Mouse (Mus musculus) urinary bladder, postnatal 4 days (tissue): ENCODE measurements at regions not wholly inside any gene's neighbourhood (a gene's known extent, or its start where the extent isn't known, plus 50 kb on each side); places are given as distances from the start of the nearest gene placed in this dataset.

Experiments used
- DNase-seq, 2 experiments: peaks; one replicate each; pipeline ENCODE4 v3.0.0; 2021 to 2022; ENCODE audit warnings: low spot score in 2 of 2

GRCm38 (mm10) chr1:119259455-119259854 is 162.6 kb downstream of the Inhbb start:
- DNase-seq, result no peak

GRCm38 (mm10) chr1:119256769-119257168 is 165.3 kb downstream of the Inhbb start:
- DNase-seq, result no peak

GRCm38 (mm10) chr1:119256097-119256473 is 166.0 kb downstream of the Inhbb start:
- DNase-seq, result no peak

- no peak for DNase-seq
Measured at GRCm38 (mm10) chr1:119255386-119256096, 166.5 kb downstream of the Inhbb start.

GRCm38 (mm10) chr1:119254928-119255327 is 167.1 kb downstream of the Inhbb start:
- DNase-seq, result no peak

GRCm38 (mm10) chr1:119253371-119253851 is 168.6 kb downstream of the Inhbb start:
- DNase-seq, result no peak

GRCm38 (mm10) chr1:119252403-119252802 is 169.6 kb downstream of the Inhbb start:
- DNase-seq, result no peak

- no peak for DNase-seq
Measured at GRCm38 (mm10) chr1:119251741-119252140, 170.3 kb downstream of the Inhbb start.

- no peak for DNase-seq
Measured at GRCm38 (mm10) chr1:119248776-119249495, 173.1 kb downstream of the Inhbb start.

GRCm38 (mm10) chr1:119247117-119247516 is 174.9 kb downstream of the Inhbb start:
- no peak for DNase-seq

GRCm38 (mm10) chr1:119238463-119238862 is 183.6 kb downstream of the Inhbb start:
- no peak for DNase-seq

GRCm38 (mm10) chr1:119236787-119237186 is 183.4 kb upstream of the Gli2 start:
- no peak for DNase-seq

GRCm38 (mm10) chr1:119234449-119234848 is 181.0 kb upstream of the Gli2 start:
- DNase-seq, result no peak

- DNase-seq, result no peak
Measured at GRCm38 (mm10) chr1:119226996-119227395, 173.6 kb upstream of the Gli2 start.

- no peak for DNase-seq
Measured at GRCm38 (mm10) chr1:119223876-119224275, 170.5 kb upstream of the Gli2 start.

- DNase-seq, result no peak
Measured at GRCm38 (mm10) chr1:119221901-119222300, 168.5 kb upstream of the Gli2 start.

- DNase-seq, result no peak
Measured at GRCm38 (mm10) chr1:119221012-119221411, 167.6 kb upstream of the Gli2 start.

- DNase-seq, result no peak
Measured at GRCm38 (mm10) chr1:119219817-119220216, 166.4 kb upstream of the Gli2 start.

GRCm38 (mm10) chr1:119217387-119217786 is 164.0 kb upstream of the Gli2 start:
- no peak for DNase-seq

GRCm38 (mm10) chr1:119209607-119210007 is 156.2 kb upstream of the Gli2 start:
- DNase-seq, result no peak

GRCm38 (mm10) chr1:119202456-119202855 is 149.0 kb upstream of the Gli2 start:
- no peak for DNase-seq

- no peak for DNase-seq
Measured at GRCm38 (mm10) chr1:119197415-119197700, 143.9 kb upstream of the Gli2 start.

- no peak for DNase-seq
Measured at GRCm38 (mm10) chr1:119196674-119197414, 143.4 kb upstream of the Gli2 start.
